Mouse (Mus musculus): ENCODE data around the gene Rapsn.

GRCm38 (mm10) chr2:91085494-91086391, 50.3 kb downstream of the Rapsn start:
- TF ChIP-seq GATA1 (IDR thresholded peaks at IDR 0.05; ENCODE audit: low read length) (no peak), TAL1 (IDR thresholded peaks at IDR 0.05; ENCODE audit: low read length) (no peak)

Measured in erythroblast, embryonic 14.5 days (primary cell).